Mouse (Mus musculus) adrenal gland (tissue): ENCODE results near the gene Banf2.

Experiments
- intact Hi-C: fragments of 180-260 bp; cut with DNase I; formaldehyde crosslinking; loops from one replicate; pipeline ENCODE4 v1.15.1; 2025

Gene Banf2

DNA sequence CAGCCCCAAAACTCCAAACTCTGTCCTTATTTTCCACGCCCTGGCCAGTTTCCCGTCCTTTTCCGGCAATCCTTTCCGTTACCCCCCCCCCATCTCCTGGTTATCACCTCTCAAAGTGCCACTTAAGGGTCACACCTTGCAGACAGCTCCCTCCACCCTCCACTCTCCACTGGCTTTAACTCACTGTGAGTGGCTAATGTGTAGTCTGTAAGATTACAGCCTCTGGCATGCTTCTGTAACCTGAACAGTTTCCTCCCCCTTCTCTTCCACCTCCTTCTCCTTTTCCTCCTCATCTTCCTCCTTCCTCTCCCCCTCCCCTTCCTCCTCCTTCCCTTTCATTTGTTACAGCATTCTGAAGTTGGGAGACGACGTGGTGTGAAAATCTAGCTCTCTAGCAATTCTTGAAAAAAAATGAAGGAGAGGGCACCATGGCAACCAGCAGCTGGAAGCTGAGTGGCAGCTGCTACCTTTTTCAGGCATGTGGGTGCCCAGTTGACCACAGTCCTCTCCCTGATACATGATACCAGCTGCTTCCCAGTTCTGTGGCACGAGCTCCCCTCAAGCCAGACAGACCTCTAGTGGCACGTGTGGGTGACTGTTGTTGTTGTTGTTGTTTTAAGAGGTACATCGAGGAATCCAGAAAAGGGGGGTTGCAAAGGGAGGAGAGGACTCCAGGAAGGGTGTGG lies 55.2 kb downstream of the Banf2 start:
- intact Hi-C loops, result no loop called here

DNA sequence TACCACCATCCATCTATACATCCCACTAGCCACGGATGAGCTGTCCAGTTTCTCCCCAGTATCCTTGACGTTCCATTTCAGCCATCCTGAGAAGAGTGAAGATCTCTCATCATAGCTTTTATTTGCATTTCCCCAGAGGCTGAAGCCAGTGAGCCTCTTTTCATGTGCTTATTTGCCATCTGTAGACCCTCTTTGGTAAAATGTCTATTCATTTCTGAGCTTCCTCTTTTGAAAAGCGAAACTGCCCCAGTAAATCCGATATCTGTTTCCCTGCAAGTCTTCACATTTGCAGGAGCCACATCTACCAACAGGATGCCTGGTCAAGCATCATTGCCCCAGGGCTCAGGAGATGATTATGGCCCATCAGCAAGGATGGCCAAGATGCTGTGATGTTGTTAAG lies 59.9 kb downstream of the Banf2 start:
- intact Hi-C loops, result no loop called here

DNA sequence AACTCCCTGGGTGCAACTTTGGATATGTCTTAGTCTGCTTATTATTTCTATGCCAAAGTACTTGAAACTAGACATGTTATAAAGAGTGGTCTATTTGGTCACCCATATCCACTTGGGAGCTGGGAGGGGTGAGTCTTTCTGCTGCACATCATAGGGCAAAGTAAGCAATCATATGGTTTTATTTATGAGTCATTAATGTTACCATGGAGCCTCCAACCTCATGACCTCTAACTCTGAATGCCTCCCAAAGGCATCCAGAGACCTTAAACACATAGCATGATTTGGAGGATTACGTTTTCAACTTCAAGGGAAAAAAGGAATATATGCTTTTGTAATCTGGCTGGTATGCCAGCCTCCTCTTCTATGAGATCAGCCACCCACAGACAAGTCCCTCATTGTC lies 61.9 kb downstream of the Banf2 start:
- intact Hi-C loops, result no loop called here

DNA sequence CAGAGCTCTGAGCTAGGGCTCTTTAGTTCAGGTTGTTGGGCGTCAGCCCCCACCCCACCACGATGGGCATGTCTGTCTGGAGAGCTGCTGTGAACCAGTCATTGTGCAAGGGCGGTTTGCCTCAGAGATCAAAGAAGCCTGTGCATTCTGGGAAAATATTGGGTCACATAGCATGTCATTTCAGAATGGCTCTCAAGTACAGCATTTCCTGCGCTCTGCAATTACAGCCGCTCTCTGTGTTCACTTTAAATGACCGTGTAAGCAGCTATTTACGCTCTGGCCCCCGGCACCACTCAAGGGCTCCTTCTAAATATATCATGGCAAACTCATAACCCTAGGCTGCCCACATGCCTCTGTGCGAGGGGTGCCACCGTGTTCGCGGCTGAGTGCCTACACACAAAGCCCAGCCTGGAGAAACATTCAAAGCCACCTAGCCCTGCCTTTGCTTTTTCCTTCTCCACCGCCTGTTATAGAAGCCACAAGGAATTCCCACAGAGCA lies 68.7 kb downstream of the Banf2 start:
- intact Hi-C loops, result no loop called here

DNA sequence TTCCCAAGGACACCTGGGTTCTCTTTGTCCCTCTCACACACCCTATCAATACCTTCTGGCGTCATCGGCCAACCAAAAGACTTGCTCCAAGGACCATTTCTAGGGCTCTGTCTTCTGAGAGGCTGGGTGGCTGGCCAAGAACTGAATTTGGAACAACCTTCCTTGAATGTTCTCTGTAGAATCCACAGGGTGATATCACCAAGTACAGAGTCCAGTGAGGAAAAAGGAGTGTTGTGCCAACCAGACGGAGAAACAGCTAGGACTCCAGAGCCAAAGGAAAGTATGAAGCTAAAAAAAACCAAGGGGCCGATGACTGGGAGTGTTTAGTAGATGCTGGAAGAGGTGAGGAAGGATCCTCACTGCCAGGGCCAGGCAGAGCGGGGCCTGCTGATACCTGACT lies 74.5 kb downstream of the Banf2 start:
- intact Hi-C loops, result no loop called here

DNA sequence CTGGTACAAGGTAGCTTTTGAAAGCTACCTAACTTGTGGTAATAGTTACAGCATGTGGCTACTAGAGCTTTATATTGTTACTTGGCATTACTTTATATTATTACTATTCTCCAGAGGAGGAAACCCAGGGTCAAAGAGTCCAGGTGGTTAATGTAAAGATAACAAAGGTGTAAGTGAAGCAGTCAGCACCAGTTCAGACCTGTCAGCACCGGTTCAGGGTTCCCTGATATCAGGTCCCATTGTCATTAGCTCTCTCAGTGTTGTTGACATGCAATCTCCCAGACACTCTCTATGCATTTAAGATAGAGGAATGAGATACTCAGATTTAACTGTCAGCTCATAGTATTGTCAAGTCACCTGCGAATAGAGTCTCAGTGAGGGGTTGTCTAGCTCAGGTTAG lies 75.0 kb downstream of the Banf2 start:
- intact Hi-C loops, result no loop called here

DNA sequence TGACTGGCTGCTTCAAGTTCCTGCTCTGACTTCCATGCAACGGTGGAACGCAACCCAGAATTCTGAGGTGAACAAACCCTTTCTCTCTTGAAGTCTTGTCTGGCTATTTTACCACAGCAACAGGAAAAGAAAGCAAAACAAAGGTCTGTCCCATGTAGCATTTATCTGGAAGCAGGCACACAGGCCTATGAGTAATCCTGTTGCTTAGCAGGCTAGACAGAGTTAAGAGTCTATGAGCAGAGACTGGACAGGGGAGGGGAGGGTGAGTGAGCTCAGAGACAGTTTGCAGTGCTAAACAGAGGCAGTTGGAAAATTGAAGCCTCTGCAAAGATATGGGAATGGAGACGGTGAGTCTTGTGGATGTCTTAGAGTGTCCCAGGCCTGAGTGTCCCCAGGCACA lies 75.5 kb downstream of the Banf2 start:
- intact Hi-C loops, result no loop called here

DNA sequence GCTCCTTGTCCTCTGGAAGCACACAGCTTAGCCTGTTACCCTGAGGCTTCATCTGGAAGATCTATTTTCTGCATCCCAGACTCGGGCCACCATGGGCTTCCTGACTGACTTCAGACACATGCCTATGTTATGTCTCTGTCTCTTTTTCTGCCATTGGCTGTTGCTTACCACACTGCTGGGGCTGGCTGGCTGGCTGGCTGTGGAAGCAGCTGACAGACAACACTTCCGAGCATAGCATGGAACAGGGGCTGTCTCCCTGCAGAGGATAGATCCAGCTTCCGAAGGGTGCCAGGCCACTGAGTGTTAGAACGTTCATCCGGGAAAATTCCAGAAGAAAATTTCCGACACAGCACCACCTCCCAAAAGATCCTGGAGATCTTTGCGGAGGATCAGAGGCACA lies 79.1 kb downstream of the Banf2 start:
- intact Hi-C loops, result no loop called here

DNA sequence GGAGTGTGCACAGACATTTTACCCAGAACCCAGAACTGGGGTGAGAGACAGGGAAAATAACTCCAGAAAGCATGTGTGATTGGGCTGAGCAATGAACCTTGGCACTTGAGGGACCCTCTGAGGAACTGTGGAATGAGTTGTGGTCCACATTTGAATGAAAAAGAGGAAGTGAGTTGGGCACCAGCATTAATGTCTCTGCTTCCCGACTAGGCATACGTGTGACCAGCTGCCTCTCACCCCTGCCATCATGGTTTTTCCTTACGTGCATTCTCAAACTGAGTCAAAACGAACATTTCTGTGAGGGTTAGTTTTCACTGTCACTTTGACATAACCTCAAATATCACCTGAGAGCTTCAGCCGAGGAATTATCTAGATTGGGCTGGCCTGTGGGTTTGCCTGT lies 79.8 kb downstream of the Banf2 start:
- intact Hi-C loops, result no loop called here

DNA sequence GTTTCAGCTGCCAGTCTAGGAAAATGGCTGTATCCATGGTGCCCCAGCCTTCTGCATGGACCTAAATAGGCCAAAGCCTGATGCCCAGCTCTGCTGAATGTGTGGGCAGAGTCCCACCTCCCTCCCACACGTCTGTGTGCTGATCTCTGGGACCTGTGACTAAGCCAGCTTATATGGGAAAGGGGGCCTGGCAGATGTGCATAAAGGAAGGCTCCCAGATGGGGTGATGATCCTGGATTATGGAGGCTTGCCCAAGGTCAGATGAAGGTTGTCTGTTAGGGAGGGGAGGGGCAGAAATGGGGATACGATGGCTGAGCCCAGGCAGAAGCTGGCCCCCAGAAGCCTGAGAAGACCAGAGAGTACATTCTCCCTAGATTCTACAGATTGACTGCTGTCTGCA lies 85.2 kb downstream of the Banf2 start:
- intact Hi-C loops, result no loop called here

DNA sequence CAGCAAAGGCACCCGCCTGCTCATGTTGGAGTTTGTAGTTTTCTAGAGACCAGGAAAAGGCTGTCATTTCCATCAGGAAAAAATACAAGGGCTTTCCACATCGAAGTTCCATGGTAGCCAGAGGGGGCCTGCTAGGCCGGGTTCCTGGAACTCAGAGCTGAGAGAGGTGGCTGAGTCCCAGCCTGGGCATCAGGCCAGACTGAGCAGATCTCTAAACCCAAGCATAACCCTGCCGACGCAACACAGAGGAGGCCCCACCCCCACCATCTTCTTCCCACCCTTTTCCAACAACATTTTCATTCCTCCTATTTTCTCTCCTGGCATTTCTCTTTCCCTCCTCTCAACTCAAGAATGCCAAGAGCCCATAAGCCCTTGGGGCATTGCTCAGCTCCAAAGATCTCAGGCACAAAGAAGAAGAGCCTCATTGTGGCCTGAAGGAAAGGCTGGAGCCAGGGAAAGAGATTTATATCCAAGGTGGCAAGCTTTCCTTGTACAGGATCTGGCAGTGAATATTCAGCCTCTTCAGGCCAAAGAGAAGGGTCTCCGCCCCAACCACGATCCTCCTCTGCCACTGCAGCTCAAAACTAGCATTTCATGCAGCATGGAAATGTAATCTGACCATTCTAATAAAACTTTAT lies 87.4 kb downstream of the Banf2 start:
- intact Hi-C loops, result no loop called here

DNA sequence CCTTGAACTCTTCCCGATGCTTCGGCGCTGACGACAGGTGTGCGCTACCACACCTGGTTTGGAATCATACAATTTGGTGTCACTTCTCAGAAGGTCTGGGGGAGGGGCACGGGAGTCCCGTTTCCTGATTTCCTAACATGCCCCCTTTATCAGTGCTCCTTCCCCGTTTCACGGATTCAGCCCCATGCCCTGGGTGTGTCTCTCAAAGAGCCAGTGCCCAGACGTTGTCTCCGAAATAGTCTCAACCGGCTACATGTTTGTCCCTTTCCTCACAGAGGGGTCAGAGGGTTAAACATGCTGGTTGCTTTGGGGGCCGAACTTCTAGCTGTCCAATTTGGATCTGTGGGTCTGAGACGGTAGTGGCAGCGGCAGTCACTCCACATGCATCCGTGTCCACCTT lies 89.2 kb downstream of the Banf2 start:
- intact Hi-C loops, result no loop called here
